Mouse (Mus musculus): Measurements from ENCODE around the gene Pof1b.

Gene Pof1b

DNA sequence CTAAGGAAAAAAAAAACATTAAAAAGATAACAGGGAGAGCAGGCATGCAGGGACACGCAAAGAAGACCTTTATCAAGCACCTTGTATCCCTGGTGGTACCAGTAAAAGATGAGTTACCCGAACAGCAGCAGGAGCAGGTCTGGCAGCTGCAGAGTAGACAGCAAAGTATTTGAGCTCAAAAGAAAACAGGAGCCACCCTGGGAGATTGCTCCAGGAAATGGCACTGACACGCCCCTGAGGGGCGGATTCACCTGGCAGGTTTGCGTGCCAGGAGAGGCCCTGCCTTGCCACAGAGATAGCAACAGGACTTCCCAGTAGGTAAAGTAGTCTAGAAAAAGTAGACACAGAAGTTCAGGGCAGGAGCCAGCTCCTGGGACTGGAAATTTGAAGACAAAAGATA is at the start of gene Pof1b:
Pof1b (minus strand) TSS at position 144 of the 400 bp plus-strand sequence.
- DNase-seq (ENCODE audit: low read depth, low spot score): no peak

DNA sequence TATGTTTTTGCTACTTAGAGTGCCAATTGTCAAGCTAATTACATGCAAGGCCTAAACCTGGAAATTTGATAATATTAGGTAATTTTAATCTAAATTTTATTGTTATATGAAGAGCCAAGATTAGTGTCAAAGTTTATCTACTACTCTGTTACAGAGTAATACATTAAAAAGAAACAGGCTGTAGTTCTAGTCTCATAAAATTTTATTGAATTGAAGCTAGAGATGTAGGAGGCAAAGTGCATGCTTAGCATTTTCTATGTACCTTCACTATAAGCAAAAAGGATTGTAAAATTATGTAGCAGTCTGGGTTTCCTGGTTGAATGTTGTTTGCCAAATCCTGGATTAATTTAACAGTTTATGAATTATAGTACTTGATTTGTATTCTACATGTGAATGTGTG is 18.1 kb upstream of the Pof1b start:
- DNase-seq (ENCODE audit: low read depth, low spot score): no peak

DNA sequence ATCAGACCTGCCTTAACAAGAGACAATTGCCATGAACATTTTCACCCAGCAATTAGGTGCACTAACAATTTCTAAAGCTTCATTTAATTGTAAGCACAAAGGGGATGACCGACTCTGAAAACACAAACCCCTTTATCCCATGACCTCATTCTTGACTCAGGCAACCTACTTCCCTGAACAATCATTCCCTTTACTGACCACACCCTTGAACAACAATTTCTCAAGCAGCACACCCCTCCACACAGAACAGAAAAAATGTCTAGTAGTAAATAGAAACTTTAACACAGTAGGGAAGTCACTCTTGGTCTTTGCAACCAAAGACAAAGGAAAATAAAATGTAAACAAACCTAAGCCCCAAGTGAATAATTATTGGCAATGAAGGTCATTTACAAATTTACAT is 4.1 kb downstream of the Pof1b start:
- DNase-seq (ENCODE audit: low read depth, low spot score): peak; percentile 1

GRCm38 (mm10) chrX:112680605-112681004 is 17.8 kb downstream of the Pof1b start:
- no peak for DNase-seq (ENCODE audit: low read depth, low spot score)

DNA sequence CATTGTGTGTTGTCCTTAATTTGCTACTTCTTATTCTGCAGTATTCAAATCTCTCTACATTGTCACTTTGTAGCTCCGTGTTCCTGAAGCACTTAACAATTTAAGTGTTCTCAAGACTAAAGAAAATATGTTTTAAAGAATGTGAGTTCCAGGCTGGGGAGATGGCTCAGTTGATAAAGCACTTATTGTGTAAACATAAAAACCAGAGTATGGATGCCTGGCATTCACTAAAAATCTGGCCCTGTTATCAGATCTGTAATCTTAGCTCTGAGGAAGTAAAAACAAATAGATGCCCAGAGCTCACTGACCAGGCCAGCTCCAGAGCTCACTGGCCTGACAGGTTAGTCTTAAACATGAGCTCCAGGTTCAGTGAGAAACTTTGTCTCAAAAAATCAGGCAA is 22.9 kb downstream of the Pof1b start:
- no peak for DNase-seq (ENCODE audit: low read depth, low spot score)

GRCm38 (mm10) chrX:112601306-112602120 is 96.9 kb downstream of the Pof1b start:
- DNase-seq (ENCODE audit: low read depth, low spot score): peak; percentile 25

DNA sequence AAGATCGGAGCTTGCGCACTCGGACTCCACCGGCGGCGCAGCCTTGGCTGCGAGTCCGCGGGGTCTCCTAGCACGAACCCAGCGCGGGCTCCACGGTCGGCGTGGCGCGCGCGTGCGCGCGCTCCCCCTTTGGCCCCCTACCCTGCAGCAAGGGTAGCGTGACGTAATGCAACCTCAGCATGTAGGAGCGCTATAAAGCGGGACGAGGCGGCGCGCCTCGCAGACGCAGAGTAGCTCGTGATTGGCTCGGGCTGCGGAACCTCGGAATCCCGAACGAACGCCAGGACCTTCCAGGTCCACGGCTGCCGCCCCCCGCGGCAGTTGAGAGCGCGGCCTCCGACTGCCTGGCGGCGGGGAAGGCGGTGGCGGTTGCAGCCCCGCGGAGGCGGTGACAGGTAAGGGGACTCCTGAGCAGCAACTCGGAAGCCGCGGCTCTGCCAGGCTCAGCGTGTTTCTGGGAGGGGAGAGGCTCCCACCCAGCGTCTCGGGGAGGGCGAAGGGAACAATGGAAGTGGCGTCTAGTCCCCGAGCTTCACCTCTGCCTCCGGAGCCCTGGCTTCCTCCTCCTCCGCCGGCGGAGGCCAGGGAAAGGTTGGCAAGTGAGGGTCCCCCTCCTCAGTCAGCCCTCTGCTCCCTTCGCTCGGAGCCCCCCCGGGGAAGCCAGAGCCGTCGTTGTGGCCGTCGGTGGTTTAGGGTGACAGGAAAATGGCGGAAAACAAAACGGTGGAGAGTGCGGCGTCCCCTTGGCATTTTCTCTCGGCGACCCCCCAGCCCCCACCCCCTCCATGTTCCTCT is 97.7 kb downstream of the Pof1b start, which contains the start of gene Zfp711:
Zfp711 (plus strand) TSS at position 16 of the 795 bp plus-strand sequence.
- DNase-seq (ENCODE audit: low read depth, low spot score): peak; percentile 81

All from ZHBTc4 (cell line).